Comparison of ENCODE assay signal across 8 mouse cellular contexts in genomic region chr11:86683395-86684125, GRCm38 (mm10). TPM values are rescaled to one million over a fixed set of nuclear protein-coding genes. Genes with fewer than 3 reads are reported as not detected.
DNase-seq lines count a peak whose midpoint lies in the region; ATAC-seq lines count a peak whose summit lies in the region.

Gene Vmp1 (minus strand): TSS chr11:86683836.
Gene Ptrh2 (plus strand): TSS chr11:86683985.

- H3K9ac ChIP-seq in heart, embryonic 13.5 days: peak within 1 kb of the TSS; percentile 92
- H3K9ac ChIP-seq in liver, embryonic 12.5 days: peak within 1 kb of the TSS; percentile 90
- peak within 1 kb of the TSS; percentile 75 for H3K9ac ChIP-seq in stomach, embryonic 15.5 days

- H3K9me3 ChIP-seq in heart, embryonic 13.5 days: no peaks in the 10 kb centered on the region
- H3K9me3 ChIP-seq in liver, embryonic 12.5 days (replicated peaks): no peaks in the 10 kb centered on the region
- no peaks in the 10 kb centered on the region for H3K9me3 ChIP-seq in stomach, embryonic 15.5 days

- ATAC-seq in heart, embryonic 13.5 days (ENCODE audit: extremely low read depth, insufficient number of reproducible peaks, low FRiP score, low TSS enrichment): peak; percentile 83
- ATAC-seq in liver, embryonic 12.5 days: peak; percentile 93
- peak; percentile 94 for ATAC-seq in stomach, embryonic 15.5 days (ENCODE audit: insufficient read depth, low FRiP score, low read depth)

- no peaks in the 10 kb centered on the region for H3K4me1 ChIP-seq in brown adipose tissue, adult 24 weeks (ENCODE audit: control insufficient read depth, insufficient read depth, insufficient read length, low read length)
- H3K4me1 ChIP-seq in heart, embryonic 13.5 days: peaks cover 53% of the 10 kb centered on the region
- peaks cover 64% of the 10 kb centered on the region for H3K4me1 ChIP-seq in liver, embryonic 12.5 days
- H3K4me1 ChIP-seq in stomach, embryonic 15.5 days: peaks cover 15% of the 10 kb centered on the region; the same call in 1 of the 2 replicates

- no peaks in the 10 kb centered on the region for H3K27me3 ChIP-seq in heart, embryonic 13.5 days (replicated peaks)
- no peaks in the 10 kb centered on the region for H3K27me3 ChIP-seq in liver, embryonic 12.5 days (replicated peaks)
- no peaks in the 10 kb centered on the region for H3K27me3 ChIP-seq in stomach, embryonic 15.5 days (replicated peaks)

- WGBS in heart, embryonic 13.5 days: under 1% methylated on average over 56 of the region's 56 CpGs
- under 1% methylated on average over 56 of the region's 56 CpGs for WGBS in liver, embryonic 12.5 days (ENCODE audit: insufficient replicate concordance)
- WGBS in stomach, embryonic 15.5 days: under 1% methylated on average over 56 of the region's 56 CpGs

- peak within 1 kb of the TSS; percentile 85 for H3K4me3 ChIP-seq in brown adipose tissue, adult 24 weeks (ENCODE audit: insufficient read depth, low read depth, low read length)
- peak within 1 kb of the TSS; percentile 87 for H3K4me3 ChIP-seq in heart, embryonic 13.5 days
- peak within 1 kb of the TSS; percentile 92 for H3K4me3 ChIP-seq in liver, embryonic 12.5 days
- peak within 1 kb of the TSS; percentile 66 for H3K4me3 ChIP-seq in stomach, embryonic 15.5 days (replicated peaks)

- peaks cover 13% of the 10 kb centered on the region for H3K36me3 ChIP-seq in heart, embryonic 13.5 days
- peaks cover 33% of the 10 kb centered on the region for H3K36me3 ChIP-seq in liver, embryonic 12.5 days
- no peaks in the 10 kb centered on the region for H3K36me3 ChIP-seq in stomach, embryonic 15.5 days

- peak; percentile 94 for DNase-seq in CD4-positive, CD25-positive, alpha-beta regulatory T cell, adult 2 months (ENCODE audit: low read depth, low spot score)
- peak; percentile 83 for DNase-seq in fat pad, adult 2 months (ENCODE audit: extremely low read depth, low read depth, low spot score)
- peak; percentile 97 for DNase-seq in kidney, postnatal 10 days
- DNase-seq in natural killer cell, adult 2 months (ENCODE audit: low spot score in 2 of 2): peak; percentile 83 to 88

- H3K27ac ChIP-seq in brown adipose tissue, adult 24 weeks (replicated peaks; ENCODE audit: low read depth, low read length): peak within 1 kb of the TSS; percentile 53
- peak within 1 kb of the TSS; percentile 92 for H3K27ac ChIP-seq in heart, embryonic 13.5 days (replicated peaks)
- H3K27ac ChIP-seq in liver, embryonic 12.5 days: peak within 1 kb of the TSS; percentile 96
- H3K27ac ChIP-seq in stomach, embryonic 15.5 days: peak within 1 kb of the TSS; percentile 95

- H3K4me2 ChIP-seq in heart, embryonic 13.5 days: peak within 1 kb of the TSS; percentile 94
- peak within 1 kb of the TSS; percentile 80 for H3K4me2 ChIP-seq in liver, embryonic 12.5 days
- H3K4me2 ChIP-seq in stomach, embryonic 15.5 days: peak within 1 kb of the TSS; percentile 79

RNA-seq across cellular contexts. Expression of gene Vmp1, which starts in this region (rescaled TPM):
- 62.6 and 85.5 TPM in 2 replicates for polyA plus RNA-seq in brown adipose tissue, adult 24 weeks (2012; ENCODE audit: insufficient read depth, insufficient read length, missing spikeins)
- polyA plus RNA-seq in heart, embryonic 13.5 days (2015; fragmentation: Nextera tagmentation; extraction: Ambion mirVana): 85.3 and 93.2 TPM in 2 replicates
- 102 and 110 TPM in 2 replicates for polyA plus RNA-seq in liver, embryonic 12.5 days (2016; fragmentation: Nextera tagmentation; extraction: Ambion mirVana)
- polyA plus RNA-seq in stomach, embryonic 15.5 days (2015; fragmentation: Nextera tagmentation; extraction: Ambion mirVana): 144 and 153 TPM in 2 replicates

RNA-seq across cellular contexts. Expression of gene Ptrh2, which starts in this region (rescaled TPM):
- 11.9 and 15.9 TPM in 2 replicates for polyA plus RNA-seq in brown adipose tissue, adult 24 weeks (2012; ENCODE audit: insufficient read depth, insufficient read length, missing spikeins)
- 20.5 and 22.6 TPM in 2 replicates for polyA plus RNA-seq in heart, embryonic 13.5 days (2015; fragmentation: Nextera tagmentation; extraction: Ambion mirVana)
- 26.1 and 26.8 TPM in 2 replicates for polyA plus RNA-seq in liver, embryonic 12.5 days (2016; fragmentation: Nextera tagmentation; extraction: Ambion mirVana)
- polyA plus RNA-seq in stomach, embryonic 15.5 days (2015; fragmentation: Nextera tagmentation; extraction: Ambion mirVana): 30.3 and 31.9 TPM in 2 replicates

Comparison
In these comparisons a context has a peak if more than half of its experiments do, and no peak if none do; other contexts are left out.
1. Peak in every context shown above with its lines: DNase-seq, ATAC-seq, H3K4me3 ChIP-seq and H3K27ac ChIP-seq.